Mouse (Mus musculus): Measurements from ENCODE around the gene Klhdc8b. TPM values are rescaled to one million over a fixed set of nuclear protein-coding genes. Genes with fewer than 3 reads are reported as not detected.

Gene Klhdc8b
- polyA plus RNA-seq, 1 experiment from 2014 or later = 49.8 TPM

DNA sequence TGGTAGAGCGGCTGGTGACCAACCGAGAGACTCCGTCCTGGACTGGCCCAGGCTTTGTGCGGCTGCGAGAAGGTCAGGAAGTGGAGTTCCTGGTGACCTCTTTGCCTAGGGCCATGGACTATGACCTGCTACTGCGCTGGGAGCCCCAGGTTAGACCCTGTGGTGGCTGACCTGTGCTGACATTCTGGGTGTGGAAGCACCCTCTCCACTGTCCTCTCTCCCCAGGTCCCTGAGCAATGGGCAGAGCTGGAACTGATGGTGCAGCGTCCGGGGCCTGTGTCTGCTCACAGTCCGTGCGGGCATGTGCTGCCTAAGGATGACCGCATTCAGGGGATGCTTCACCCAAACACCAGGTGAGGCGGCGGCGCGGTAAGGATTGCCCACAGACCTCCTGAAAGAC, 22.6 kb upstream of the Klhdc8b start:
- Histone ChIP-seq H3K27me3 (ENCODE audit: control insufficient read depth, insufficient read depth, low read length) (no peaks in the 10 kb centered on the region), H3K27ac (ENCODE audit: low read depth, low read length) (no peak overlapping the region), H3K9me3 (ENCODE audit: control insufficient read depth, low read length) (no peaks in the 10 kb centered on the region), H3K4me1 (ENCODE audit: control insufficient read depth, insufficient read depth, low read length) (peaks cover 5% of the 10 kb centered on the region), H3K4me3 (ENCODE audit: low read depth, low read length) (no peak overlapping the region), H3K4me2 (ENCODE audit: low read depth, low read length) (no peak overlapping the region), H3K36me3 (ENCODE audit: control insufficient read depth, insufficient read depth, low read length) (no peaks in the 10 kb centered on the region), H3K9ac (replicated peaks; ENCODE audit: low read depth, low read length) (no peak overlapping the region)
- ATAC-seq (ENCODE audit: low read depth) = no peak
- 94% methylated on average over 15 of the region's 15 CpGs for WGBS

DNA sequence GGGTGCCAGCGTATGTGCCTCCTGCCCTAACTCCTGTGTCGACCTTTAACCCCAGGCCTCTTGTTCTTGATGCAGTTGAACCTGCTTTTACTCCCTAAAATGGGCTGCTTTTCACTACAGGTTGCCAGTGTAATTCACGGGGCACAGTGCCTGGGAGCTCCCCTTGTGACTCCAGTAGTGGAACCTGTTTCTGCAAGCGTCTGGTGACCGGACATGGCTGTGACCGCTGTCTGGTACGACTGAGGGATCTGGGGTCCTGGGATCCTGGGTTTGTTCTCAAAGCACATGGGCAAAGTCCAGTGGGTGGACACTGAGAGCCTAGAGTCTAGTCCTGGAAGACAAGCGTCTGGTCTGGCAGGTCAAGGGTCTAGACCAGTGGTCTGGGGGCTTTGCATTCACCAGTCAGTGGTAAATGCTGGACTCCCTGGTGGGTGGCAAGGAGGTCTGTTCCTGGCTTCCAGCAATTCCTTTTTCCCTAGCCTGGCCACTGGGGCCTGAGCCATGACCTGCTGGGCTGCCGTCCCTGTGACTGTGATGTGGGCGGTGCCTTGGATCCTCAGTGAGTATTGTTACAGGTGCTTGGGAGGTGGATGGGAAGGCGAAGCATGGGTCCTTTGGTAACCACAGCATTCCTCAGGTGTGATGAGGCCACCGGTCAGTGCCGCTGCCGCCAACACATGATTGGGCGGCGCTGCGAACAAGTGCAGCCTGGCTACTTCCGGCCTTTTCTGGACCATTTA, 21.8 kb upstream of the Klhdc8b start:
- Histone ChIP-seq H3K4me2 (ENCODE audit: low read depth, low read length) (no peak overlapping the region), H3K27me3 (ENCODE audit: control insufficient read depth, insufficient read depth, low read length) (no peaks in the 10 kb centered on the region), H3K4me3 (ENCODE audit: low read depth, low read length) (no peak overlapping the region), H3K4me1 (ENCODE audit: control insufficient read depth, insufficient read depth, low read length) (peaks cover 6% of the 10 kb centered on the region), H3K36me3 (ENCODE audit: control insufficient read depth, insufficient read depth, low read length) (no peaks in the 10 kb centered on the region), H3K9me3 (ENCODE audit: control insufficient read depth, low read length) (no peaks in the 10 kb centered on the region), H3K9ac (replicated peaks; ENCODE audit: low read depth, low read length) (no peak overlapping the region), H3K27ac (ENCODE audit: low read depth, low read length) (no peak overlapping the region)
- ATAC-seq (ENCODE audit: low read depth) = no peak
- 96% methylated on average over 18 of the region's 18 CpGs for WGBS

DNA sequence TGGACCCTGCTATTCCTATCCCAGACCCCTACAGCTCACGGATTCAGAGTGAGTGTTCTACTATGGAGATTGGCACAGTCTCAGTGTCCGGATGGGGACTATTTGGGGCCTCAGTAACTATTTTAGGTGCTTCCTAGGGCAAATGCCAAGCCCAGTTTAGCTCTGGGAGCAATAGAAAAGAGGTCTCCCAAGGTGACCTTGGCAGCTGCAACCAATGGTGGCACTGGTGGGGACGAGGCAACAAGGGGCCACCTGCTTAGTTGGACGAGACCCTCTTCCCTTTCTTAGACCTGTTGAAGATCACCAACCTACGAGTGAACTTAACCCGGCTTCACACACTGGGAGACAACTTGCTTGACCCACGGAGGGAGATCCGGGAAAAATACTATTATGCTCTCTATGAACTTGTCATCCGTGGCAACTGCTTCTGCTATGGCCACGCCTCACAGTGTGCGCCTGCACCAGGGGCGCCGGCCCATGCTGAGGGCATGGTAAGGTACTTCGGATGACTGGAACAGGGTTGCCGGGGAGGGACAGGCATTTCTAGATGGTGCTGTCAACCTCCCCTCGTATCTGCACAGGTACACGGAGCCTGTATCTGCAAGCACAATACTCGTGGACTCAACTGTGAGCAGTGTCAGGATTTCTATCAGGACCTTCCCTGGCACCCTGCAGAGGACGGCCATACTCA, 20.3 kb upstream of the Klhdc8b start:
- no peak overlapping the region for H3K9ac ChIP-seq (replicated peaks; ENCODE audit: low read depth, low read length)
- no peaks in the 10 kb centered on the region for H3K9me3 ChIP-seq (ENCODE audit: control insufficient read depth, low read length)
- H3K27ac ChIP-seq (ENCODE audit: low read depth, low read length) = no peak overlapping the region
- H3K4me2 ChIP-seq (ENCODE audit: low read depth, low read length) = no peak overlapping the region
- WGBS = 91% methylated on average over 19 of the region's 19 CpGs
- no peaks in the 10 kb centered on the region for H3K36me3 ChIP-seq (ENCODE audit: control insufficient read depth, insufficient read depth, low read length)
- H3K27me3 ChIP-seq (ENCODE audit: control insufficient read depth, insufficient read depth, low read length) = no peaks in the 10 kb centered on the region
- peaks cover 6% of the 10 kb centered on the region for H3K4me1 ChIP-seq (ENCODE audit: control insufficient read depth, insufficient read depth, low read length)
- no peak overlapping the region for H3K4me3 ChIP-seq (ENCODE audit: low read depth, low read length)
- ATAC-seq (ENCODE audit: low read depth) = no peak

DNA sequence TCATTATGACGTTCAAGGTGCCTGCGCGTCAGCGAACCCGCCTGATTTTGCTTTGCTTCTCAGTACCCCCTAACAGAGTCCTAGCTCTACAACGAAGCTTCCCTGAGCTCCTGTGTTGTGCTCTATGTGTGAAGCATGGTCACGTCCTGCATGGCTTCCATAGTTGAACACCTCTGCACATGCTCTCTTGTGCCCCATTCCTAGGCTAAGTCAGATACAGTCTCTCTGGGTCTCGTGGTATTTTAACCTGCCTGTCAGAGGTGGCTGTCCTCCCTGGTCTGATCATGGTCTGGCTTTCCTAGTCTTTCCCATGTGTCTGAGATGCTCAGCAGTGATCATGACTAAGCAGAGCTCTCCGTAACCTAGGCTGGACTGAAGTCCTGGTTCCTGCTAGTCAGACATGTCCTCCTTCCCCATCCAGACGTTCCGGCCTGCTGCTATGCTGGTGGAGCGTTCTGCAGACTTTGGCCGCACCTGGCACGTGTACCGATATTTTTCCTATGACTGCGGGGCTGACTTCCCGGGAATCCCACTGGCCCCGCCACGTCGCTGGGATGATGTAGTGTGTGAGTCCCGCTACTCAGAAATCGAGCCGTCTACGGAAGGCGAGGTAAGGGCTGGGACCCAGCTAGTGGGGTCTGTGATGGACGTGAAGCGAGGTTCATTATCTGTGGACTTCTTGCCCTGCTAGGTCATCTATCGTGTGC, 19.6 kb upstream of the Klhdc8b start:
- Histone ChIP-seq H3K4me2 (ENCODE audit: low read depth, low read length) (no peak overlapping the region), H3K9ac (replicated peaks; ENCODE audit: low read depth, low read length) (no peak overlapping the region), H3K27ac (ENCODE audit: low read depth, low read length) (no peak overlapping the region), H3K4me1 (ENCODE audit: control insufficient read depth, insufficient read depth, low read length) (peaks cover 6% of the 10 kb centered on the region), H3K4me3 (ENCODE audit: low read depth, low read length) (no peak overlapping the region), H3K36me3 (ENCODE audit: control insufficient read depth, insufficient read depth, low read length) (no peaks in the 10 kb centered on the region), H3K27me3 (ENCODE audit: control insufficient read depth, insufficient read depth, low read length) (no peaks in the 10 kb centered on the region), H3K9me3 (ENCODE audit: control insufficient read depth, low read length) (no peaks in the 10 kb centered on the region)
- ATAC-seq (ENCODE audit: low read depth) = no peak
- 96% methylated on average over 28 of the region's 28 CpGs for WGBS

DNA sequence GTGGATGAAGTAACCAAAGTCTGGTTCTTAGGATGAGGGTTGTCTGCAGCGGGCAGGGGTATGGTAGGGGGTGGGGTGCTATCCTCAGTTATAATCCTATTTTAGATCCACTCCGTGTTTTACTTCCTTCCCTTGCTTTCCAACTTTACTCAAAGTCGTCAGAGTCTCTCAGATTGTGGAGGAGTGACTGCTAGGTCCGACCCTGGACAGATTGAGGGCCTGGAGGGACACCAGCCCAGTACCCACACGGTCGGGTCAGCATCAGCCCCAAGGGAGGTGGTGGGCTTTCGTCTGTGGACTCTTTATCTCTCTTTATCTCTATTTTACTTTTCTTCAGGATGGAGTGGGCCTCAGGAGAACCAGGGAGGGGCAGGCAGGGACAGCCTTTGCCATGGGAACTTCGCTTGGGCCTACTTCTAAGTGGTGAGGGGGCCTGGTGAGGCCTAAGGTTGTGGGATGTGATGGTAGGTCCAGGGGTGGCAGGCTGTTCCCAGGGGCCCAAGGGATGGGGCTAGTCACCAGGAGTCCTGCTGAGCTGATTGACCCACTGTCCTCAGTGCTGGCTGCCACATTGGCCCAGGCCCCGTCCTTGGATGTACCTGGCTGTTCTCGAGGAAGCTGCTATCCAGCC, 18.5 kb upstream of the Klhdc8b start, which contains the start of gene Lamb2:
Gene Lamb2 (plus strand): TSS at position 16 of the 631 bp plus-strand sequence.
- Histone ChIP-seq H3K9ac (replicated peaks; ENCODE audit: low read depth, low read length) (peak within 1 kb of the TSS; percentile 32; the same call in 1 of the 2 replicates), H3K4me1 (ENCODE audit: control insufficient read depth, insufficient read depth, low read length) (peaks cover 6% of the 10 kb centered on the region), H3K27ac (ENCODE audit: low read depth, low read length) (peak within 1 kb of the TSS; percentile 34), H3K4me2 (ENCODE audit: low read depth, low read length) (peak within 1 kb of the TSS; percentile 43), H3K9me3 (ENCODE audit: control insufficient read depth, low read length) (no peaks in the 10 kb centered on the region), H3K27me3 (ENCODE audit: control insufficient read depth, insufficient read depth, low read length) (no peaks in the 10 kb centered on the region), H3K36me3 (ENCODE audit: control insufficient read depth, insufficient read depth, low read length) (no peaks in the 10 kb centered on the region), H3K4me3 (ENCODE audit: low read depth, low read length) (peak within 1 kb of the TSS; percentile 28)
- ATAC-seq (ENCODE audit: low read depth) = peak; percentile 47; the same call in 1 of the 2 replicates
- 12% methylated on average over 10 of the region's 10 CpGs for WGBS

DNA sequence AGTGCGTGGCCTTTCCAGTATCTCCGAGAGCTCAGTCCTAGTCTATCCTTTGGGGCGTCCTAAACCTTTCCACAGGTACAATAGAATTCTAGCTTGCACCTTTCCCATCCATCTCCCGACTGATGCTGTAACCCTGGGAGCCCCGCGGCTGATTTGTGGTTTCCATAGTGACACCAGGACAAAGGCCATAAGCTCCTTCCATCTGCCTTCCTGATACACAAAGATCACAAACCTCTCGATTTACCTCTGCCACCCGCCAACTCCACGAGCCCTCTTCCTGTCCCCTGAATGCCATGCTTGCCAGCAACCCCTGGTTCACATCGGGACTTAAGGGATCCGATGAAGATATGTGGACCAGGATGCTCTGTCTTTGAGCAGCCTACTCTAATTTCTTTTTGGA, 17.9 kb upstream of the Klhdc8b start:
- Histone ChIP-seq H3K4me2 (ENCODE audit: low read depth, low read length) (peak overlapping the region; percentile 43; the same call in 1 of the 2 replicates), H3K9me3 (ENCODE audit: control insufficient read depth, low read length) (no peaks in the 10 kb centered on the region), H3K9ac (replicated peaks; ENCODE audit: low read depth, low read length) (peak overlapping the region; percentile 32; the same call in 1 of the 2 replicates), H3K4me1 (ENCODE audit: control insufficient read depth, insufficient read depth, low read length) (peaks cover 6% of the 10 kb centered on the region), H3K27me3 (ENCODE audit: control insufficient read depth, insufficient read depth, low read length) (no peaks in the 10 kb centered on the region), H3K36me3 (ENCODE audit: control insufficient read depth, insufficient read depth, low read length) (no peaks in the 10 kb centered on the region), H3K4me3 (ENCODE audit: low read depth, low read length) (no peak overlapping the region; the same call in 1 of the 2 replicates), H3K27ac (ENCODE audit: low read depth, low read length) (peak overlapping the region; percentile 5; the same call in 1 of the 2 replicates)
- ATAC-seq (ENCODE audit: low read depth) = no peak
- 33% methylated on average over 11 of the region's 11 CpGs for WGBS

DNA sequence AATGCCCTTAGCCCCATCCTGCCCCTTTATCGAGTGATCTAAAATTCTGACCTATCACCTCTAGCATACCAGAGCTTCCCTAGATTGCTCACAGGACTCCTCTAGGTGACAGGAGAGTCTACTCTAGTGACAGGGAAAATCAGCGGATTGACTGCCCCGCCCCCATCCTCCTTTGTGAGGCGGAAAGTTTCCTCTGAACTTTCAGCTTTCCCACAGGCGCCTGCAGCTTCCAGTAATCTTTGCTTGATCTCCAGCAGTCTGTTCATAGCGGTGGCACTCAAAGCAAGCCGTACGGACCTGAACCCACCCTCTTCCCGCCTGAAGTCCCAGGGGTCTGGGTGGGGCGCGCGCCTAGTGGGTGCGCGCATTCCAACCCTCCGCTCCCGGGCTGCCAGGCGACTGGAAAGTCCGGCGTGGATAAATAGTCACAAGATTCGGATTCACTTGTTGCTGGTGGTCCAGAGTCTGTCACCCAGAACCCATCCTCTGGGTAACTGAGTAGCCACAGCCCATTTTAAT, 17.3 kb upstream of the Klhdc8b start:
- peak; percentile 70 for ATAC-seq (ENCODE audit: low read depth)
- peaks cover 6% of the 10 kb centered on the region for H3K4me1 ChIP-seq (ENCODE audit: control insufficient read depth, insufficient read depth, low read length)
- under 1% methylated on average over 20 of the region's 20 CpGs for WGBS

DNA sequence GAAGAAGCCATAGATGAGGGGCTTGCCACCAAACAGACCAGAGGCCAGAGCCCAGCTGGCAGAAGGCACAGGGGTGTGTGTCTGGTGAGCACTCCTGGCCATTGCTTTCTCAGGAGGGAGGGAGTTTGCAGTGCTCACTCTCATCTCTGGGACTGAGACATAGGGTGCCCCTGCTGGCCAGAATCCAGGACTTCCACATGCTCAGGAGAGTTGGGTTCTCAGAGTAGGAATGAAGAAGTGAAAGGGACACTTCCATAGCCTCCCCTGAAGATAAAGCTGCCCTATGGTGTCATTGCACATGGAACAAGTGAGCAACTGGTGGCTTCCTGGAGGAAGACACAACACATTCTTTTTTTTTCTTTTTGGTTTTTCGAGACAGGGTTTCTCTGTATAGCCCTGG, 13.1 kb upstream of the Klhdc8b start:
- H3K9ac ChIP-seq (replicated peaks; ENCODE audit: low read depth, low read length) = no peak overlapping the region
- no peak for ATAC-seq (ENCODE audit: low read depth)
- 75% methylated on average over 1 of the region's 1 CpGs for WGBS
- H3K27me3 ChIP-seq (ENCODE audit: control insufficient read depth, insufficient read depth, low read length) = no peaks in the 10 kb centered on the region
- H3K36me3 ChIP-seq (ENCODE audit: control insufficient read depth, insufficient read depth, low read length) = no peaks in the 10 kb centered on the region
- peaks cover 6% of the 10 kb centered on the region for H3K4me1 ChIP-seq (ENCODE audit: control insufficient read depth, insufficient read depth, low read length)
- no peak overlapping the region for H3K4me2 ChIP-seq (ENCODE audit: low read depth, low read length)
- no peak overlapping the region for H3K4me3 ChIP-seq (ENCODE audit: low read depth, low read length)
- no peaks in the 10 kb centered on the region for H3K9me3 ChIP-seq (ENCODE audit: control insufficient read depth, low read length)
- H3K27ac ChIP-seq (ENCODE audit: low read depth, low read length) = no peak overlapping the region

More for the DNA sequence above, 17.3 kb upstream of the Klhdc8b start:
- Histone ChIP-seq H3K36me3 (ENCODE audit: control insufficient read depth, insufficient read depth, low read length) (no peaks in the 10 kb centered on the region), H3K9me3 (ENCODE audit: control insufficient read depth, low read length) (no peaks in the 10 kb centered on the region), H3K9ac (replicated peaks; ENCODE audit: low read depth, low read length) (peak overlapping the region; percentile 32; the same call in 1 of the 2 replicates), H3K4me3 (ENCODE audit: low read depth, low read length) (peak overlapping the region; percentile 28), H3K27me3 (ENCODE audit: control insufficient read depth, insufficient read depth, low read length) (no peaks in the 10 kb centered on the region), H3K27ac (ENCODE audit: low read depth, low read length) (peak overlapping the region; percentile 34), H3K4me2 (ENCODE audit: low read depth, low read length) (peak overlapping the region; percentile 43)

Data from neural tube, embryonic 14.5 days (tissue).